Mouse (Mus musculus): ENCODE measurements at regions not wholly inside any gene's neighbourhood (a gene's known extent, or its start where the extent isn't known, plus 50 kb on each side); places are given as distances from the start of the nearest gene placed in this dataset.

DNA sequence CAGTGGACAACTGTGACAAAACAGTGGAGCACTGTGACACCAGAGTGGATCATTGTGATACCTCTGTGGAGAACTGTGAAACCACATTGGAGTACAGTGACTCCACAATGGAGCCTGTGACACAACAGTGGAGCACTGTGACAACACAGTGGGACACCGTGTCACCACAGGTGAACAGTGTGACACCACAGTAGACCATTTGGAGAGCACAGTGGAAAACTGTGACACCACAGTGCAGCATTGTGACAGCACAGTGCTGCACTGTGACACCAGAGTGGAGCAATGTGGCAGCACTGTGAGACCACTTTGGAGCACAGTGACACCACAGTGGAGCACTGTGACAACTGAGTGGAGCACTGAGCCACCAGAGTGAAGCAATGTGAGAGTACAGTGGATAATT is 111.7 kb upstream of the Vmn1r2 start:
- no peak overlapping the region for H3K4me3 ChIP-seq (ENCODE audit: control insufficient read depth in 1 of 2, insufficient read depth in 1 of 2, low read depth in 2 of 2, low read length in 2 of 2)
- no peaks in the 10 kb centered on the region for H3K79me2 ChIP-seq (ENCODE audit: control insufficient read depth, insufficient read depth, low read length, poor library complexity)
- no peak overlapping the region for H3K9ac ChIP-seq (ENCODE audit: control insufficient read depth, low read depth, low read length, poor library complexity, severe bottlenecking)
- H3K36me3 ChIP-seq (ENCODE audit: control insufficient read depth in 1 of 2, insufficient read depth in 2 of 2, low read length in 2 of 2): no peaks in the 10 kb centered on the region
- H3K4me1 ChIP-seq (ENCODE audit: control insufficient read depth in 1 of 2, insufficient read depth in 2 of 2, low read length in 2 of 2): no peaks in the 10 kb centered on the region
- DNase-seq (ENCODE audit: low read depth, low spot score): no peak
- no peaks in the 10 kb centered on the region for H3K9me3 ChIP-seq (replicated peaks; ENCODE audit: insufficient read depth, low read length)
- TF ChIP-seq MAZ (IDR thresholded peaks at IDR 0.05; ENCODE audit: low read depth, low read length) (no peak), HCFC1 (IDR thresholded peaks at IDR 0.05; ENCODE audit: low read depth, low read length) (no peak), POLR2AphosphoS5 (IDR thresholded peaks at IDR 0.05; ENCODE audit: borderline replicate concordance, low read depth, low read length) (no peak), RCOR1 (IDR thresholded peaks at IDR 0.05; ENCODE audit: low read depth, low read length) (no peak), UBTF (IDR thresholded peaks at IDR 0.05; ENCODE audit: borderline replicate concordance, insufficient read depth, low read depth, low read length) (no peak), ZMIZ1 (IDR thresholded peaks at IDR 0.05; ENCODE audit: low read depth, low read length) (no peak), GATA1 (IDR thresholded peaks at IDR 0.05; ENCODE audit: low read depth, low read length) (no peak), POLR2AphosphoS2 (IDR thresholded peaks at IDR 0.05; ENCODE audit: low read length) (no peak), CTCF (IDR thresholded peaks at IDR 0.05 in 2 of 3, conservative IDR thresholded peaks at IDR 0.05 in 1 of 3; ENCODE audit: control insufficient read depth in 1 of 3, insufficient read depth in 1 of 3, low read depth in 2 of 3, low read length in 3 of 3, poor library complexity in 1 of 3, severe bottlenecking in 1 of 3) (no peak), ETS1 (IDR thresholded peaks at IDR 0.05; ENCODE audit: low read depth, low read length) (no peak)
- no peaks in the 10 kb centered on the region for H3K27me3 ChIP-seq (ENCODE audit: control insufficient read depth in 1 of 2, insufficient read depth in 2 of 2, low read length in 2 of 2)
- no peak overlapping the region for H3K27ac ChIP-seq (ENCODE audit: control insufficient read depth, low read depth, low read length)

DNA sequence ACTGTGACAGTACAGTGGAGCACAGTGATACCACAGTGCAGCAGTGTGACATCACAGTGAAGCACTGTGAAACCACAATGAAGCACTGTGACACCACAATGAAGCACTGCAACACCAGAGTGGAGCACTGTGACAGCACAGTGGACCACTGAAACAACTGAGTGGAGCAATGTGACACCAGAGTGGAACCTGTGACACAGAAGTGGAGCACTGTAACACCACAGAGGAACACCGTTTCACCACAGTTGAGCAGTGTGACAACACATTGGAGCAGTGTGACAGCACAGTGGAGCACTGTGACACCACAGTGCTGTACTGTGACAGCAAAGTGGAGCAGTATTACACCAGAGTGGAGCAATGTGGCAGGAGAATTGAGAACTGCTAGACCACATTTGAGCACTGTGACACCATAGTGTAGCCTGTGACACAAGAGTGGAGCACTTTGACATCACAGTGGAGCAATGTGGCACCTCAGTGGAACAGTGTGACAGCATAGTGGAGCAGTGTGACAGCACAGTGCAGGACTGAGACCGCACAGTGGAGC is 107.5 kb upstream of the Vmn1r2 start:
- Histone ChIP-seq H3K4me3 (ENCODE audit: control insufficient read depth in 1 of 2, insufficient read depth in 1 of 2, low read depth in 2 of 2, low read length in 2 of 2) (no peak overlapping the region), H3K4me1 (ENCODE audit: control insufficient read depth in 1 of 2, insufficient read depth in 2 of 2, low read length in 2 of 2) (no peaks in the 10 kb centered on the region), H3K9ac (ENCODE audit: control insufficient read depth, low read depth, low read length, poor library complexity, severe bottlenecking) (no peak overlapping the region), H3K79me2 (ENCODE audit: control insufficient read depth, insufficient read depth, low read length, poor library complexity) (no peaks in the 10 kb centered on the region), H3K9me3 (replicated peaks; ENCODE audit: insufficient read depth, low read length) (no peaks in the 10 kb centered on the region), H3K36me3 (ENCODE audit: control insufficient read depth in 1 of 2, insufficient read depth in 2 of 2, low read length in 2 of 2) (no peaks in the 10 kb centered on the region), H3K27me3 (ENCODE audit: control insufficient read depth in 1 of 2, insufficient read depth in 2 of 2, low read length in 2 of 2) (no peaks in the 10 kb centered on the region), H3K27ac (ENCODE audit: control insufficient read depth, low read depth, low read length) (no peak overlapping the region)
- TF ChIP-seq MYC (IDR thresholded peaks at IDR 0.05; ENCODE audit: low read depth, low read length): no peak
- no peak for TF ChIP-seq SIN3A (IDR thresholded peaks at IDR 0.05; ENCODE audit: low read length)
- TF ChIP-seq RAD21 (IDR thresholded peaks at IDR 0.05; ENCODE audit: low read depth, low read length): no peak
- no peak for TF ChIP-seq E2F4 (IDR thresholded peaks at IDR 0.05; ENCODE audit: borderline replicate concordance, low read depth, low read length)
- no peak for TF ChIP-seq BHLHE40 (IDR thresholded peaks at IDR 0.05; ENCODE audit: borderline replicate concordance, low read depth, low read length)
- no peak for TF ChIP-seq USF2 (IDR thresholded peaks at IDR 0.05; ENCODE audit: borderline replicate concordance in 1 of 2, insufficient read depth in 1 of 2, low read depth in 1 of 2, low read length in 2 of 2)
- no peak for TF ChIP-seq JUND (IDR thresholded peaks at IDR 0.05; ENCODE audit: low read depth, low read length)
- TF ChIP-seq TBP (IDR thresholded peaks at IDR 0.05; ENCODE audit: low read depth, low read length): no peak
- TF ChIP-seq MAZ (IDR thresholded peaks at IDR 0.05; ENCODE audit: low read depth, low read length): no peak
- no peak for TF ChIP-seq ZC3H11A (IDR thresholded peaks at IDR 0.05; ENCODE audit: low read depth, low read length)
- no peak for DNase-seq (ENCODE audit: low read depth, low spot score)

All from MEL (cell line).